Comparison of ENCODE assay signal across 7 mouse cellular contexts in the genomic region with DNA sequence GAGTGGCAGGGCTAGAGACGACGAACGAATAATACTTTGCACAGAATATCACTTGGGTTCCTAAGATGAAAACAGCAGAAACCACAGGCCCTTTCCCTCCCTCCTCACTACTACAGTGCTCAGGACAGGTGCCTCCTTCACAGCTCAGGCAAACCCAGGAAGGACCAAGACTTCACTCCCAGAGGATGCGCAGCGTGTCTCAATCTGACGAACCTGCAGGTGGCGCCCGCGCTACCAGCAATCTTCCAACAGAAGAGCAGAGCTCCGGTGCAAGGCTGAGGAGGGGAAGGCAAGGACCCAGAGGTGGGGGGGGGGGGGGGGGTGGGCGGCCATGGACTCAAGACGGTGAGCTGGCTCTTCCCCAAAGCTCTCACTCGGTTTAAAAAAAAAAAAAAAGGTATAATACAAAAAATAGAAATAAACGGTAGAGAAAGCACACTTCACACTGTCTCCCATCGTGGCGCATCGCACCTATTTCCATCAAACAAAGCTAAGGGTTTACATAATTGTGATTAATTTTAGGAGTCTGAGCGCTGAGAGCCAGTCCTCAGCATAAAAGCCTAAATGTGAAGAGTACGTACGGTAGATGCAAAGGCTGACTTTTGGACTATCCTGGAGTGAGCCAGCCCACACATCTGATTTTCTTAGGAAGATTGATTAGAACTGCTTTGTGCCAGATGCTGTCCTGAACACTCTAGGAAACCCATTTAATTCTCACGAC. TPM values are rescaled to one million over a fixed set of nuclear protein-coding genes. Genes with fewer than 3 reads are reported as not detected.
A peak's percentile ranks its signal among the peaks of the same experiment; 100 is the strongest.
DNase-seq lines count a peak whose midpoint lies in the region; ATAC-seq lines count a peak whose summit lies in the region.

No protein-coding gene starts in this region.

- peaks cover 20% of the 10 kb centered on the region for H3K36me3 ChIP-seq in midbrain, embryonic 13.5 days

- WGBS in midbrain, embryonic 13.5 days, result 28% methylated on average over 21 of the region's 21 CpGs

- H3K27me3 ChIP-seq in midbrain, embryonic 13.5 days, result no peaks in the 10 kb centered on the region

- no peak overlapping the region for H3K9ac ChIP-seq in midbrain, embryonic 13.5 days (replicated peaks)

- H3K27ac ChIP-seq in midbrain, embryonic 13.5 days, result no peak overlapping the region

- peaks cover 18% of the 10 kb centered on the region for H3K4me1 ChIP-seq in midbrain, embryonic 13.5 days (replicated peaks)

- no peaks in the 10 kb centered on the region for H3K9me3 ChIP-seq in midbrain, embryonic 13.5 days

- peak; percentile 60 for ATAC-seq in midbrain, embryonic 13.5 days

- peak overlapping the region; percentile 31 for H3K4me2 ChIP-seq in midbrain, embryonic 13.5 days (replicated peaks)

- intact Hi-C loops in left cerebral cortex, postnatal 10 days (cut with DNase I), result loop anchor here (5.0 to 10.0 kb wide), 2 partner anchors 124 to 227 kb away; a partner anchor contains a TSS

- no peak overlapping the region for H3K4me3 ChIP-seq in midbrain, embryonic 13.5 days (replicated peaks)

- peak; percentile 80 to 92 for DNase-seq in adrenal gland, adult (ENCODE audit: inconsistent age in 2 of 2, low spot score in 1 of 2)
- peak; percentile 92 to 94 for DNase-seq in cerebellum, postnatal 36 days
- DNase-seq in gastrocnemius, adult 18-20 months (ENCODE audit: low spot score), result peak; percentile 80
- peak; percentile 85 for DNase-seq in induced T-regulatory cell, adult 2 months (ENCODE audit: low read depth)
- DNase-seq in left cerebral cortex, postnatal 10 days (ENCODE audit: extremely low spot score in 1 of 2, low spot score in 2 of 2), result peak; percentile 87 to 90
- peak; percentile 42 for DNase-seq in spleen, adult 12 weeks (ENCODE audit: low spot score)

RNA-seq across cellular contexts. Expression of a gene that starts 2.7 kb away (rescaled TPM):
- total RNA-seq in gastrocnemius, adult 18-20 months (2021), result 10 to 100 TPM; 41.1 to 44.0 TPM
- total RNA-seq in left cerebral cortex, postnatal 10 days (2021), result 10 to 100 TPM; 31.3 to 34.7 TPM
- polyA plus RNA-seq in midbrain, embryonic 13.5 days (2015; fragmentation: Nextera tagmentation; extraction: Ambion mirVana), result 93.2 and 105 TPM in 2 replicates

RNA-seq across cellular contexts. Expression of a gene that starts 55.1 kb away (rescaled TPM):
- 10 to 100 TPM; 37.7 to 47.2 TPM for total RNA-seq in gastrocnemius, adult 18-20 months (2021)
- 10 to 100 TPM; 26.4 to 30.1 TPM for total RNA-seq in left cerebral cortex, postnatal 10 days (2021)
- polyA plus RNA-seq in midbrain, embryonic 13.5 days (2015; fragmentation: Nextera tagmentation; extraction: Ambion mirVana), result 16.9 and 18.0 TPM in 2 replicates

Comparison
In these comparisons a context has a peak if more than half of its experiments do, and no peak if none do; other contexts are left out.
1. DNase-seq: peak in every context shown above with its lines; median percentile 93 in cerebellum, postnatal 36 days; 88 in left cerebral cortex, postnatal 10 days; 86 in adrenal gland, adult; 85 in induced T-regulatory cell, adult 2 months; 80 in gastrocnemius, adult 18-20 months; 42 in spleen, adult 12 weeks.